Mouse (Mus musculus) stomach, postnatal 0 days (tissue): ENCODE results near the gene Ovol3.

ENCODE experiments used
- CTCF ChIP-seq: IDR thresholded peaks from 2 replicates; pipeline ENCODE4 v1.5.1; 2016; ENCODE audit warnings: antibody characterized with exemption, low read depth, mild to moderate bottlenecking, moderate library complexity
- EP300 ChIP-seq: optimal IDR thresholded peaks from 2 replicates; pipeline ENCODE3; 2016; ENCODE audit warnings: antibody characterized with exemption

GRCm38 (mm10) chr7:30235625-30236024, at the start of gene Ovol3:
- TF ChIP-seq CTCF (no peak), EP300 (no peak)
